Mouse (Mus musculus): ENCODE measurements around the gene Rbmx.

- TF ChIP-seq USF1 (IDR thresholded peaks at IDR 0.05; ENCODE audit: low read depth) (no peak), CTCF (IDR thresholded peaks at IDR 0.05; ENCODE audit: control insufficient read depth, insufficient read depth, insufficient read length) (no peak)
Measured at GRCm38 (mm10) chrX:57431610-57432009, 38.8 kb upstream of the Rbmx start.
